Comparison of ENCODE assay signal across 15 mouse cellular contexts in genomic region chr10:68990584-68990983, GRCm38 (mm10).
"Had no signal": no experiment of that assay in that cellular context is flagged by ENCODE, and none has a peak within 500 bp of the region (broad histone marks: within the 10 kb centered on the region; RNA-seq: fewer than 3 reads in every experiment).

No protein-coding gene starts in this region.

- DNase-seq: lung, adult 18-20 months; lung, embryonic 14.5 days; lung, postnatal 10 days; lung, postnatal 4 days; midbrain, embryonic 14.5 days; right cerebral cortex, postnatal 14 days; spleen, adult 18-20 months; thymus, adult 18-20 months; thymus, postnatal 25 days; thymus, postnatal 4 days had no signal

- ATAC-seq: midbrain, embryonic 16.5 days had no signal

- H3K27me3 ChIP-seq: midbrain, embryonic 12.5 days; neural tube, embryonic 12.5 days had no signal

- H3K9ac ChIP-seq: liver, embryonic 14.5 days; lung, embryonic 14.5 days; midbrain, embryonic 12.5 days; neural tube, embryonic 12.5 days had no signal

- H3K4me3 ChIP-seq: midbrain, embryonic 10.5 days; midbrain, embryonic 12.5 days; neural tube, embryonic 12.5 days had no signal

- H3K36me3 ChIP-seq: midbrain, embryonic 10.5 days; midbrain, embryonic 12.5 days; neural tube, embryonic 12.5 days had no signal

- H3K4me1 ChIP-seq: midbrain, embryonic 10.5 days; midbrain, embryonic 12.5 days; neural tube, embryonic 12.5 days had no signal

- H3K27ac ChIP-seq: liver, embryonic 14.5 days; midbrain, embryonic 10.5 days; midbrain, embryonic 12.5 days; neural tube, embryonic 12.5 days had no signal
